8 mouse cellular contexts compared by ENCODE assay signal in genomic region chr19:15340305-15340983, GRCm38 (mm10).
DNase-seq lines count a peak whose midpoint lies in the region; ATAC-seq and TF ChIP-seq lines count a peak whose summit lies in the region.

No protein-coding gene starts in this region.

- no peak for TF ChIP-seq CTCF in gastrocnemius, adult 2 months (IDR thresholded peaks at IDR 0.05)

- intact Hi-C loops in gastrocnemius, adult 2 months (cut with DNase I), result no loop called here

- no peaks in the 10 kb centered on the region for H3K4me1 ChIP-seq in ES-E14 (ENCODE audit: control insufficient read depth in 2 of 2, insufficient read depth in 2 of 2, low read length in 2 of 2, poor library complexity in 1 of 2)
- peaks cover 25% of the 10 kb centered on the region for H3K4me1 ChIP-seq in forebrain, embryonic 13.5 days
- peaks cover 10% of the 10 kb centered on the region; the same call in 1 of the 2 replicates for H3K4me1 ChIP-seq in midbrain, embryonic 12.5 days

- peak; percentile 93 for ATAC-seq in forebrain, embryonic 13.5 days
- peak; percentile 86 for ATAC-seq in midbrain, embryonic 12.5 days (ENCODE audit: low FRiP score, low read depth)

- 0 out of 2 replicates have a peak overlapping the region, but pooled peaks have one; percentile 23 for H3K4me3 ChIP-seq in gastrocnemius, adult 2 months
- H3K4me3 ChIP-seq in ES-E14 (ENCODE audit: insufficient read depth in 1 of 2, low read depth in 1 of 2, low read length in 2 of 2, poor library complexity in 1 of 2, severe bottlenecking in 1 of 2), result peak overlapping the region; percentile 22 to 27; a peak in 2 of 4 replicates
- H3K4me3 ChIP-seq in forebrain, embryonic 13.5 days, result peak overlapping the region; percentile 17; the same call in 1 of the 2 replicates
- no peak overlapping the region for H3K4me3 ChIP-seq in midbrain, embryonic 12.5 days

- no peak for DNase-seq in gastrocnemius, adult 2 months
- DNase-seq in gastrocnemius, adult 18-20 months (ENCODE audit: low spot score), result no peak
- DNase-seq in ES-E14 (ENCODE audit: low read depth, low spot score), result no peak
- DNase-seq in thymus, postnatal 0 days (ENCODE audit: low spot score), result no peak
- DNase-seq in adrenal gland, postnatal 14 days, result no peak
- no peak for DNase-seq in c-Kit-positive CD71-positive TER-119-positive erythroid progenitor cells, embryonic 14.5 days (ENCODE audit: low spot score)

- H3K4me2 ChIP-seq in forebrain, embryonic 13.5 days, result peak overlapping the region; percentile 52
- H3K4me2 ChIP-seq in midbrain, embryonic 12.5 days (replicated peaks), result peak overlapping the region; percentile 17; the same call in 1 of the 2 replicates

- no peak overlapping the region for H3K9ac ChIP-seq in ES-E14 (ENCODE audit: insufficient read depth, low read depth, low read length, poor library complexity, severe bottlenecking)
- H3K9ac ChIP-seq in forebrain, embryonic 13.5 days, result peak overlapping the region; percentile 27
- no peak overlapping the region for H3K9ac ChIP-seq in midbrain, embryonic 12.5 days (replicated peaks)

- 24% methylated on average over 19 of the region's 19 CpGs for WGBS in forebrain, embryonic 13.5 days
- 55% methylated on average over 19 of the region's 19 CpGs for WGBS in midbrain, embryonic 12.5 days

- in situ Hi-C loops in ES-E14 (cut with MboI; ENCODE audit: low sequenced_read_pairs in 2 of 2, unreplicated experiment in 2 of 2), result no loop called here

- H3K27me3 ChIP-seq in forebrain, embryonic 13.5 days, result no peaks in the 10 kb centered on the region
- no peaks in the 10 kb centered on the region for H3K27me3 ChIP-seq in midbrain, embryonic 12.5 days

- no peaks in the 10 kb centered on the region for H3K9me3 ChIP-seq in ES-E14 (ENCODE audit: control insufficient read depth, insufficient read depth, low read depth, low read length)
- no peaks in the 10 kb centered on the region for H3K9me3 ChIP-seq in forebrain, embryonic 13.5 days (replicated peaks)
- H3K9me3 ChIP-seq in midbrain, embryonic 12.5 days, result no peaks in the 10 kb centered on the region

- H3K27ac ChIP-seq in gastrocnemius, adult 2 months, result no peak overlapping the region
- no peak overlapping the region for H3K27ac ChIP-seq in ES-E14 (ENCODE audit: insufficient read depth, low read depth, low read length, poor library complexity, severe bottlenecking)
- peak overlapping the region; percentile 57 for H3K27ac ChIP-seq in forebrain, embryonic 13.5 days
- H3K27ac ChIP-seq in midbrain, embryonic 12.5 days (replicated peaks), result peak overlapping the region; percentile 47

- no peaks in the 10 kb centered on the region for H3K36me3 ChIP-seq in ES-E14 (ENCODE audit: control insufficient read depth, insufficient read depth, low read length, poor library complexity, severe bottlenecking)
- H3K36me3 ChIP-seq in forebrain, embryonic 13.5 days (ENCODE audit: poor library complexity, severe bottlenecking), result no peaks in the 10 kb centered on the region
- H3K36me3 ChIP-seq in midbrain, embryonic 12.5 days, result no peaks in the 10 kb centered on the region

TF ChIP-seq in ES-E14, 5 proteins besides CTCF, POLR2A, EP300 and RAD21:
- TF ChIP-seq ZC3H11A (IDR thresholded peaks at IDR 0.05; ENCODE audit: borderline replicate concordance, low read depth, low read length) (no peak), ZNF384 (IDR thresholded peaks at IDR 0.05; ENCODE audit: low read depth, low read length) (no peak), CHD2 (IDR thresholded peaks at IDR 0.05; ENCODE audit: low read depth, low read length) (no peak), HCFC1 (IDR thresholded peaks at IDR 0.05; ENCODE audit: borderline replicate concordance, insufficient read depth, low read length) (no peak), MAFK (IDR thresholded peaks at IDR 0.05; ENCODE audit: insufficient read depth, low read depth, low read length) (no peak)

Comparison
In these comparisons a context has a peak if more than half of its experiments do, and no peak if none do; other contexts are left out.
1. H3K27ac ChIP-seq: peak in forebrain, embryonic 13.5 days (single experiment) and midbrain, embryonic 12.5 days (single experiment); none in gastrocnemius, adult 2 months (single experiment) and ES-E14 (single experiment).